ENCODE assay signal across 7 mouse cellular contexts in the genomic region with DNA sequence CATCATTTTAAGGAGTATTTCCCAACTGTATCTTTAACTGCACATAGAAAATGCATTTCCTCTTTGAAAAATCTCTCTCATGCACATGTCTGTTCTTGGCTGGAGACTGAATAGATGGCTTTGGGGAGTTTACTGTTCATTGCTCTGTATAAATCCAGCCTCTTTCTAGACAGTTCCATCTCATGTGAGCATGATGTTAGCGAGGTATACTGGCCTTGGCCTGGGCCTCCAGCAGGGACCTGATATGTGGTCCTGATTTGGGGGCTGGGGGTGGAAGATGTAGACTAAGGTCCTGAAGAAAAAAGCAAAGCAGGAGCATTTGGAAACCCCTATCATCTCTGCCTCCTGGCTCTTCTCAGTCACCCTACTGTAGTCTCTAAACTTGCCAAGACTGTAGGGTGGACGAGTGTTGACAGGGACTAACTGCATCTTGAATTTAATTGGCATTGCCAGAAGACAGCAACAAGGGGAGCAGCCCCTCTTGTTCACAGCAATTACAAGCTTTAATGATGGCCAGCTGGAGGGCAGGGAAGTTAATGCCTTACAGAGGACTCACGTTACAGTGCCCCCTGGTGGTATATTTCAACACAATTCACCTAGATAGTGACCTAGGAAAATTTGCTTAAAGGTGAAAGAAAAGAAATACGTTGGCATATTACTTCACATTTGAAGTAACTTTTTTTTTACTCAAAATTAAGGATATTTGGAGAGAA.
DNase-seq lines count a peak whose midpoint lies in the region; ATAC-seq and TF ChIP-seq lines count a peak whose summit lies in the region.

No protein-coding gene starts in this region.

- H3K4me1 ChIP-seq in forebrain, embryonic 12.5 days = peaks cover 4% of the 10 kb centered on the region
- H3K4me1 ChIP-seq in kidney, adult 2 months (ENCODE audit: control insufficient read depth, insufficient read depth, low read length) = no peaks in the 10 kb centered on the region

- H3K4me3 ChIP-seq in forebrain, embryonic 12.5 days (replicated peaks) = no peak overlapping the region
- no peak overlapping the region for H3K4me3 ChIP-seq in kidney, adult 2 months (ENCODE audit: insufficient read depth, low read depth, low read length)

- no peak overlapping the region for H3K9ac ChIP-seq in forebrain, embryonic 12.5 days

- TF ChIP-seq POLR2A in kidney, adult 2 months (IDR thresholded peaks at IDR 0.05; ENCODE audit: low read depth, low read length) = no peak

- no peaks in the 10 kb centered on the region for H3K9me3 ChIP-seq in forebrain, embryonic 12.5 days

- no peak overlapping the region for H3K4me2 ChIP-seq in forebrain, embryonic 12.5 days

- H3K27ac ChIP-seq in forebrain, embryonic 12.5 days = no peak overlapping the region
- H3K27ac ChIP-seq in kidney, adult 2 months (ENCODE audit: insufficient read depth, low read depth, low read length) = no peak overlapping the region

- ATAC-seq in forebrain, embryonic 12.5 days (ENCODE audit: low FRiP score) = peak; percentile 82

- WGBS in forebrain, embryonic 12.5 days = 23% methylated on average over 4 of the region's 4 CpGs
- WGBS in kidney, adult 2 months = 30% methylated on average over 4 of the region's 4 CpGs

- H3K36me3 ChIP-seq in forebrain, embryonic 12.5 days (replicated peaks) = peaks cover 20% of the 10 kb centered on the region
- no peaks in the 10 kb centered on the region for H3K36me3 ChIP-seq in kidney, adult 2 months (ENCODE audit: control insufficient read depth, insufficient read depth, low read length)

- peak; percentile 6 for DNase-seq in urinary bladder, postnatal 25 days (ENCODE audit: low spot score)
- no peak for DNase-seq in urinary bladder, postnatal 10 days (ENCODE audit: low spot score)
- DNase-seq in c-Kit-positive CD71-positive TER-119-positive erythroid progenitor cells, embryonic 14.5 days (ENCODE audit: low spot score) = peak; percentile 10
- peak; percentile 59 for DNase-seq in kidney, adult 2 months
- peak; percentile 30 for DNase-seq in lung, postnatal 14 days
- peak; percentile 36 for DNase-seq in telencephalon, adult 2 months (ENCODE audit: low read depth, low spot score)

- TF ChIP-seq CTCF in kidney, adult 2 months (conservative IDR thresholded peaks at IDR 0.05; ENCODE audit: insufficient read depth, insufficient read length, low read depth, low read length) = peak; percentile 50

- H3K27me3 ChIP-seq in forebrain, embryonic 12.5 days = no peaks in the 10 kb centered on the region
- H3K27me3 ChIP-seq in kidney, adult 2 months (replicated peaks; ENCODE audit: control insufficient read depth, insufficient read depth, low read length) = no peaks in the 10 kb centered on the region
